Mouse (Mus musculus) liver, postnatal 0 days (tissue): ENCODE data around the gene Zfyve28.

ENCODE experiments used
- CTCF ChIP-seq: sonication (generic); IDR thresholded peaks from 2 replicates; pipeline ENCODE4 v1.5.1; 2016; ENCODE audit warnings: antibody characterized with exemption, low read depth
- EP300 ChIP-seq: IDR thresholded peaks from 2 replicates; pipeline ENCODE4 v1.6.1; 2016; ENCODE audit warnings: antibody characterized with exemption, low read depth, mild to moderate bottlenecking

DNA sequence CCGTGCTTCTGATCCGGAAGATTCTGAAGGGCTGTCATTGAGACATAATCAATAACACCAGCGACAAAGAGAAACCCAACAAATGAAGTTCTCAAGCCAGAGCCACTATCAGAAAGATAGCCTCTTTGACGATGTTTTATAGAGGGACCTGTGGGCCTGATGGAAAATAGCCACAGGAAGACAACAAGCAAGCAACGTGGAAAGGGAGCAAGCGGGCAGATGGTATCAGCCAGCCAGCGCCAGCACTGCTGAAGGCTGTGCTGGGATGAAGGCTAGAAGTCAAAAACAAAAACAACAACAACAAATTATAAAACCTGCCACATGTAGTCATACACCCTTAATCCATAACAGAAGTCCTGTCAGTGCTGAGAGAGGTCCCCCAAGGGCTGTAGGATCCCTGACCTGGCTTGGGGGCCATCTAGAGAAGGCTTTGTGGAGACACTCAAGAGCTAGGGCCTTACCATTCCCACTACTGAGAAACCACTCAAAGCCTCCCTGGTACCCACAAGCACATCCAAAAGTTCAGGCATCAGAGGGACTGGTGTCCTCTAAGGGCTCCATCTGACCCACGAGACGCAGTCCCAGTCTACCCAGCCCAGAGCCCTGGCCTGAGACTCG lies 13.5 kb downstream of the Zfyve28 start:
- TF ChIP-seq CTCF: no peak
- no peak for TF ChIP-seq EP300
